Mouse (Mus musculus) gastrocnemius, postnatal 10 days (tissue): Measurements from ENCODE around the gene Parl. TPM values are rescaled to one million over a fixed set of nuclear protein-coding genes. Genes with fewer than 3 reads are reported as not detected.

Experiments used
- DNase-seq: peaks from one replicate; pipeline ENCODE4 v3.0.0; 2021; ENCODE audit warnings: mixed read lengths
- total RNA-seq, 2 experiments: library from RNA; stranded (reverse); gene quantifications; 2 replicates each; pipeline ENCODE4 v1.2.3; 2021

Gene Parl
- total RNA-seq, 2 experiments from 2014 or later: 83.2 to 83.4 TPM

- no peak for DNase-seq
These were observed 63.5 kb downstream of the Parl start for GRCm38 (mm10) chr16:20238646-20239045.

DNA sequence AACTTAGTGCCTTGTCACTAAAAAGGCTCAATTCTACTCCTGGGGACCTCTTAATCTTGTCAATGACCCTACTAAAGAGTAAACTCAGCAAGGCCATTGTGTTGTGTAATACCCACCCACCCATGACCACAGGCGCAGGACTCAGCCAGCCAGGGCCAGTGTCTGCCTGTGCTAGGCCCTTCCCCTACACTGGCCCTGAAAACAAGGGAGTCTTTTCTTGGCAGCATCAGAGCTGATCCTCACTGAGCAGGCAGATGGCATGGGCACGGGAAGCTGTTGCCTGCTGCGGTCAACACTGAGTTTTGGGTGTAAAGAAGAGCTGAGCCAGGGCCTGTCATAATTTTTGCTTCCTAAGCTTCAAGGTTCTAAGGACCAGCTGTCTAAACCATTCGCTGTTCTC lies 64.8 kb downstream of the Parl start:
- no peak for DNase-seq

DNA sequence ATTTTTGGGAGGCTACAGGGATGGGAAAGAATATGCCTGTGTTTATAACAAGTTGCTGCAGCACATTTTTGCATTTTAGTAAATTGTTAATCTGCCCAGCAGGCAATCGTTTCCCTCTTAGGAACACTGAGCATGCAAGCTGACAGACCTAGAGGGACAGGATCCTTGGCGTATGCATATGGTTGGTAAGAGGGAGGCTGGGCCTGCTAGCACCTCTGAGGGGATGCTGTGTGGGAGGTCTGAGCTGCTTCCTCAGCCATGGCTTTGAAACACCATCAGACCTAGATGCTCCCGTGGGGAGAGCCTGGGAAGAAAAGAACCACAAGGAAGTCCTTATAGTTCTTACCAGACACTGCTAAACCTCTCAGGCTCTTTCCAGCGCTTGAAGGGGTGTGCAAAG lies 67.8 kb downstream of the Parl start:
- DNase-seq: no peak

Other genes starting within 250 kb of the Parl start
- gene Klhl24, start 204.8 kb downstream of the Parl start, total RNA-seq: 100 to 1,000 TPM; 189 to 190 TPM
- 10 to 100 TPM; 18.1 to 29.7 TPM for gene Yeats2, start 161.3 kb downstream of the Parl start, total RNA-seq
- 1 to 10 TPM; 1.3 to 1.8 TPM for gene Map6d1, start 61.0 kb downstream of the Parl start, total RNA-seq
- not detected for gene Cyp2ab1, start 23.0 kb upstream of the Parl start, total RNA-seq
- 10 to 100 TPM; 46.2 to 60.9 TPM for gene Abcc5, start 124.0 kb upstream of the Parl start, total RNA-seq
- gene Eif2b5, start 196.4 kb upstream of the Parl start, total RNA-seq: 10 to 100 TPM; 45.1 to 46.1 TPM
- gene Dvl3, start 214.6 kb upstream of the Parl start, total RNA-seq: 10 to 100 TPM; 36.3 to 44.4 TPM
- 100 to 1,000 TPM; 170 to 199 TPM for gene Ap2m1, start 233.1 kb upstream of the Parl start, total RNA-seq
- gene Abcf3, start 246.2 kb upstream of the Parl start, total RNA-seq: 10 to 100 TPM; 51.8 to 52.5 TPM